Mouse (Mus musculus) MEL-GATA-1-ER (cell line): ENCODE measurements around the gene Zscan2.

ENCODE experiments used
- DNase-seq: peaks from one replicate; pipeline ENCODE4 v3.0.0-alpha.2; 2012; ENCODE audit warnings: low read depth; ENCODE audit errors: extremely low read depth

The Zscan2 gene

GRCm38 (mm10) chr7:80843910-80844640, 16.6 kb upstream of the Zscan2 start:
- no peak for DNase-seq

GRCm38 (mm10) chr7:80844691-80845090, 16.0 kb upstream of the Zscan2 start:
- DNase-seq, result no peak

- DNase-seq, result no peak
Observed at GRCm38 (mm10) chr7:80845621-80846279, 15.0 kb upstream of the Zscan2 start.

GRCm38 (mm10) chr7:80846280-80846678, 14.4 kb upstream of the Zscan2 start:
- no peak for DNase-seq

GRCm38 (mm10) chr7:80846709-80847108, 14.0 kb upstream of the Zscan2 start:
- DNase-seq, result no peak

- DNase-seq, result no peak
Observed at GRCm38 (mm10) chr7:80849267-80849666, 11.5 kb upstream of the Zscan2 start.

GRCm38 (mm10) chr7:80849710-80850109, 11.0 kb upstream of the Zscan2 start:
- DNase-seq, result peak; percentile 60

- no peak for DNase-seq
Observed at GRCm38 (mm10) chr7:80850520-80850919, 10.2 kb upstream of the Zscan2 start.

- no peak for DNase-seq
Observed at GRCm38 (mm10) chr7:80853218-80853617, 7.5 kb upstream of the Zscan2 start.

GRCm38 (mm10) chr7:80855316-80855715, 5.4 kb upstream of the Zscan2 start:
- no peak for DNase-seq

GRCm38 (mm10) chr7:80857181-80857580, 3.5 kb upstream of the Zscan2 start:
- peak; percentile 70 for DNase-seq

- peak; percentile 65 for DNase-seq
Observed at GRCm38 (mm10) chr7:80860227-80860626, 493 bp upstream of the Zscan2 start.

GRCm38 (mm10) chr7:80862475-80862874, 1.8 kb downstream of the Zscan2 start:
- peak; percentile 67 for DNase-seq

- DNase-seq, result no peak
Observed at GRCm38 (mm10) chr7:80863520-80863919, 2.8 kb downstream of the Zscan2 start.

GRCm38 (mm10) chr7:80864151-80864550, 3.4 kb downstream of the Zscan2 start:
- no peak for DNase-seq

GRCm38 (mm10) chr7:80864831-80865230, 4.1 kb downstream of the Zscan2 start:
- peak; percentile 80 for DNase-seq

GRCm38 (mm10) chr7:80865521-80865920, 4.8 kb downstream of the Zscan2 start:
- DNase-seq, result no peak

- DNase-seq, result no peak
Observed at GRCm38 (mm10) chr7:80866514-80867147, 5.9 kb downstream of the Zscan2 start.

- DNase-seq, result no peak
Observed at GRCm38 (mm10) chr7:80868686-80869085, 8.0 kb downstream of the Zscan2 start.

- DNase-seq, result no peak
Observed at GRCm38 (mm10) chr7:80873038-80873437, 12.3 kb downstream of the Zscan2 start.

- no peak for DNase-seq
Observed at GRCm38 (mm10) chr7:80873631-80874030, 12.9 kb downstream of the Zscan2 start.

GRCm38 (mm10) chr7:80875727-80876126, 15.0 kb downstream of the Zscan2 start:
- DNase-seq, result no peak
